Mouse (Mus musculus) MEL (cell line): ENCODE data around the gene Zdhhc4. TPM values are rescaled to one million over a fixed set of nuclear protein-coding genes. Genes with fewer than 3 reads are reported as not detected.

ENCODE experiments used
- DNase-seq: peaks from one replicate; pipeline ENCODE4 v3.0.0; 2011; ENCODE audit warnings: low read depth, low spot score
- H3K27ac ChIP-seq: 2 replicates; pipeline ENCODE4 v1.5.1; 2012; ENCODE audit warnings: low read depth, mild to moderate bottlenecking, control low read depth, low read length, moderate library complexity; ENCODE audit not compliant: control insufficient read depth
- H3K27me3 ChIP-seq, 2 experiments: fragments of 150-350 bp in 1 of 2; sonication (generic) in 1 of 2; 2 replicates each; pipeline ENCODE4 v1.6.1; 2012; ENCODE audit warnings: low read length in 2 of 2, mild to moderate bottlenecking in 2 of 2, improper control_type of control experiment in 1 of 2, moderate library complexity in 1 of 2; ENCODE audit not compliant: insufficient read depth in 2 of 2, control insufficient read depth in 1 of 2
- H3K36me3 ChIP-seq, 2 experiments: 2 replicates each; pipeline ENCODE4 v1.6.1; 2012 to 2014; ENCODE audit warnings: low read length in 2 of 2, improper control_type of control experiment in 1 of 2, inconsistent platforms in 1 of 2, mild to moderate bottlenecking in 1 of 2; ENCODE audit not compliant: insufficient read depth in 2 of 2, control insufficient read depth in 1 of 2
- H3K4me1 ChIP-seq, 2 experiments: fragments of 150-350 bp in 1 of 2; sonication (generic) in 1 of 2; 2 replicates each; pipeline ENCODE4 v1.6.1; 2012; ENCODE audit warnings: low read length in 2 of 2, improper control_type of control experiment in 1 of 2, mild to moderate bottlenecking in 1 of 2; ENCODE audit not compliant: insufficient read depth in 2 of 2, control insufficient read depth in 1 of 2
- H3K4me3 ChIP-seq, 2 experiments: fragments of 150-350 bp in 1 of 2; sonication (generic) in 1 of 2; 2 replicates each; pipeline ENCODE4 v1.5.1; 2012; ENCODE audit warnings: low read depth in 2 of 2, low read length in 2 of 2, mild to moderate bottlenecking in 2 of 2, moderate library complexity in 2 of 2, control low read depth in 1 of 2, improper control_type of control experiment in 1 of 2; ENCODE audit not compliant: control insufficient read depth in 1 of 2, insufficient read depth in 1 of 2
- H3K79me2 ChIP-seq: 2 replicates; pipeline ENCODE4 v1.6.1; 2012; ENCODE audit warnings: mild to moderate bottlenecking, low read length, moderate library complexity; ENCODE audit not compliant: control insufficient read depth, poor library complexity, insufficient read depth
- H3K9ac ChIP-seq: 2 replicates; pipeline ENCODE4 v1.6.1; 2012; ENCODE audit warnings: low read depth, mild to moderate bottlenecking, control low read depth, low read length, moderate library complexity; ENCODE audit not compliant: control insufficient read depth, poor library complexity, severe bottlenecking
- H3K9me3 ChIP-seq: fragments of 150-350 bp; sonication (generic); replicated peaks from 2 replicates; pipeline ENCODE4 v1.6.1; 2012; ENCODE audit warnings: mild to moderate bottlenecking, low read length, improper control_type of control experiment, moderate library complexity; ENCODE audit not compliant: insufficient read depth
- CHD2 ChIP-seq: IDR thresholded peaks from 2 replicates; pipeline ENCODE4 v1.6.1; 2011; ENCODE audit warnings: low read length, improper control_type of control experiment
- CTCF ChIP-seq, 3 experiments: IDR thresholded peaks in 2 of 3; conservative IDR thresholded peaks in 1 of 3; 2 replicates each; pipeline ENCODE4 v1.5.1; 2011 to 2012; ENCODE audit warnings: low read length in 3 of 3, low read depth in 2 of 3, mild to moderate bottlenecking in 2 of 3, improper control_type of control experiment in 1 of 3, inconsistent platforms in 1 of 3, mixed read lengths in 1 of 3, moderate library complexity in 1 of 3; ENCODE audit not compliant: control insufficient read depth in 1 of 3, insufficient read depth in 1 of 3, poor library complexity in 1 of 3, severe bottlenecking in 1 of 3
- E2F4 ChIP-seq: IDR thresholded peaks from 2 replicates; pipeline ENCODE4 v1.6.1; 2011; ENCODE audit warnings: low read depth, low read length, improper control_type of control experiment, borderline replicate concordance
- EP300 ChIP-seq, 2 experiments: IDR thresholded peaks; 2 replicates each; pipeline ENCODE4 v1.6.1; 2011; ENCODE audit warnings: improper control_type of control experiment in 2 of 2, low read length in 2 of 2, low read depth in 1 of 2, mild to moderate bottlenecking in 1 of 2
- GABPA ChIP-seq: IDR thresholded peaks from 2 replicates; pipeline ENCODE4 v1.6.1; 2012; ENCODE audit warnings: low read depth, mild to moderate bottlenecking, inconsistent platforms, low read length, improper control_type of control experiment, moderate library complexity
- MAFK ChIP-seq: IDR thresholded peaks from 2 replicates; pipeline ENCODE4 v1.6.1; 2011; ENCODE audit warnings: low read depth, mild to moderate bottlenecking, low read length, improper control_type of control experiment, borderline replicate concordance
- MEF2A ChIP-seq: IDR thresholded peaks from 2 replicates; pipeline ENCODE4 v1.6.1; 2014; ENCODE audit warnings: low read depth, mild to moderate bottlenecking, inconsistent platforms, low read length, improper control_type of control experiment; ENCODE audit not compliant: poor library complexity, insufficient replicate concordance, severe bottlenecking; ENCODE audit errors: extremely low read depth
- MYB ChIP-seq: IDR thresholded peaks from 2 replicates; pipeline ENCODE4 v1.6.1; 2011; ENCODE audit warnings: mild to moderate bottlenecking, low read depth, low read length, improper control_type of control experiment
- MYC ChIP-seq: IDR thresholded peaks from 2 replicates; pipeline ENCODE4 v1.6.1; 2011; ENCODE audit warnings: low read depth, mild to moderate bottlenecking, low read length, improper control_type of control experiment, moderate library complexity
- NRF1 ChIP-seq: IDR thresholded peaks from 2 replicates; pipeline ENCODE4 v1.6.1; 2014; ENCODE audit warnings: low read depth, mild to moderate bottlenecking, inconsistent platforms, low read length, improper control_type of control experiment, moderate library complexity; ENCODE audit not compliant: poor library complexity, insufficient read depth, severe bottlenecking
- POLR2AphosphoS2 ChIP-seq: IDR thresholded peaks from 2 replicates; pipeline ENCODE4 v1.6.1; 2011; ENCODE audit warnings: low read length, improper control_type of control experiment
- RAD21 ChIP-seq: IDR thresholded peaks from 2 replicates; pipeline ENCODE4 v1.6.1; 2011; ENCODE audit warnings: mild to moderate bottlenecking, low read depth, low read length, improper control_type of control experiment
- SIN3A ChIP-seq: IDR thresholded peaks from 2 replicates; pipeline ENCODE4 v1.6.1; 2012; ENCODE audit warnings: low read length, improper control_type of control experiment, inconsistent platforms
- SMC3 ChIP-seq: IDR thresholded peaks from 2 replicates; pipeline ENCODE4 v1.6.1; 2011; ENCODE audit warnings: low read depth, low read length, improper control_type of control experiment
- USF1 ChIP-seq: IDR thresholded peaks from 2 replicates; pipeline ENCODE4 v1.6.1; 2014; ENCODE audit warnings: low read depth, mild to moderate bottlenecking, inconsistent platforms, low read length, improper control_type of control experiment, moderate library complexity
- ZC3H11A ChIP-seq: IDR thresholded peaks from 2 replicates; pipeline ENCODE4 v1.6.1; 2012; ENCODE audit warnings: low read depth, mild to moderate bottlenecking, inconsistent platforms, low read length, improper control_type of control experiment
- ZNF384 ChIP-seq: IDR thresholded peaks from 2 replicates; pipeline ENCODE4 v1.6.1; 2012; ENCODE audit warnings: low read depth, mild to moderate bottlenecking, inconsistent platforms, low read length, improper control_type of control experiment
- polyA plus RNA-seq, 2 experiments: library from polyadenylated mRNA; stranded (reverse) in 1 of 2; unstranded in 1 of 2; fragments of >175 nt in 1 of 2; fragments of >200 nt in 1 of 2; gene quantifications; 2 replicates each; pipeline versions ENCODE4 v1.2.1 to v1.2.4; 2012; ENCODE audit warnings: low replicate concordance in 2 of 2, low read depth in 1 of 2; ENCODE audit not compliant: insufficient read length in 2 of 2, insufficient read depth in 1 of 2, missing spikeins in 1 of 2
- total RNA-seq: library from RNA; depleted of rRNA; stranded (reverse); fragments of 300-350 nt; gene quantifications from 2 replicates; pipeline ENCODE4 v1.2.3, GENCODE M21; 2012

Gene Zdhhc4
- total and polyA plus RNA-seq, 3 experiments, result 17.6 to 62.1 TPM; not detected in 1

- TF ChIP-seq RAD21 (peak; percentile 66), CTCF (IDR thresholded peaks at IDR 0.05 in 2 of 3, conservative IDR thresholded peaks at IDR 0.05 in 1 of 3; ENCODE audit: control insufficient read depth in 1 of 3, insufficient read depth in 1 of 3, low read depth in 2 of 3, low read length in 3 of 3, poor library complexity in 1 of 3, severe bottlenecking in 1 of 3) (peak; percentile 76 to 91 (median 77)), SIN3A (0 out of 2 replicates have a peak, but pooled peaks have one; percentile 40), MYC (no peak), GABPA (no peak), ZC3H11A (peak; percentile 49; the same call in 1 of the 2 replicates), SMC3 (peak; percentile 61)
- H3K9me3 ChIP-seq, result no peaks in the 10 kb centered on the region
- no peak overlapping the region for H3K9ac ChIP-seq
- H3K4me1 ChIP-seq, result no peaks in the 10 kb centered on the region
- H3K4me3 ChIP-seq, result no peak overlapping the region
- peaks cover 0 to 10% of the 10 kb centered on the region in 2 experiments; a peak in 2 of 4 replicates for H3K36me3 ChIP-seq
- H3K79me2 ChIP-seq, result peaks cover 3% of the 10 kb centered on the region; the same call in 1 of the 2 replicates
- no peak overlapping the region for H3K27ac ChIP-seq
- no peaks in the 10 kb centered on the region for H3K27me3 ChIP-seq
- peak; percentile 62 for DNase-seq
Measured at GRCm38 (mm10) chr5:143299686-143300085, 29.4 kb downstream of the Zdhhc4 start.

GRCm38 (mm10) chr5:143298391-143298790, 30.7 kb downstream of the Zdhhc4 start:
- TF ChIP-seq RAD21 (peak; percentile 26), EP300 (IDR thresholded peaks at IDR 0.05; ENCODE audit: low read depth in 1 of 2, low read length in 2 of 2) (no peak), CTCF (IDR thresholded peaks at IDR 0.05 in 2 of 3, conservative IDR thresholded peaks at IDR 0.05 in 1 of 3; ENCODE audit: control insufficient read depth in 1 of 3, insufficient read depth in 1 of 3, low read depth in 2 of 3, low read length in 3 of 3, poor library complexity in 1 of 3, severe bottlenecking in 1 of 3) (peak; percentile 59 to 61 (median 60)), E2F4 (no peak), MAFK (no peak), USF1 (peak; percentile 62), CHD2 (no peak), ZNF384 (no peak), MYB (no peak), MEF2A (no peak), POLR2AphosphoS2 (0 out of 2 replicates have a peak, but pooled peaks have one; percentile 23), NRF1 (no peak), SMC3 (peak; percentile 46)
- TF ChIP-seq, all 39 proteins: peak for 5
- DNase-seq, result peak; percentile 44
- no peaks in the 10 kb centered on the region for H3K4me1 ChIP-seq
- H3K9me3 ChIP-seq, result no peaks in the 10 kb centered on the region
- no peak overlapping the region for H3K27ac ChIP-seq
- no peaks in the 10 kb centered on the region for H3K27me3 ChIP-seq
- H3K36me3 ChIP-seq, result peaks cover 0 to 8% of the 10 kb centered on the region in 2 experiments; a peak in 2 of 4 replicates
- no peak overlapping the region for H3K4me3 ChIP-seq
- H3K9ac ChIP-seq, result no peak overlapping the region
- peaks cover 3% of the 10 kb centered on the region; the same call in 1 of the 2 replicates for H3K79me2 ChIP-seq
